Mouse (Mus musculus) heart, postnatal 0 days (tissue): Measurements from ENCODE around the gene Lmln.

ENCODE experiments used
- CTCF ChIP-seq: IDR thresholded peaks from 2 replicates; pipeline ENCODE4 v1.5.1; 2016; ENCODE audit warnings: antibody characterized with exemption, control low read depth, low read depth
- EP300 ChIP-seq: IDR thresholded peaks from 2 replicates; pipeline ENCODE4 v1.6.1; 2016; ENCODE audit warnings: antibody characterized with exemption, low read depth

- no peak for TF ChIP-seq CTCF
- TF ChIP-seq EP300: no peak
These were observed 6.7 kb upstream of the Lmln start for GRCm38 (mm10) chr16:33055655-33056054.
